Mouse (Mus musculus): ENCODE measurements around the gene 4933402J07Rik.

Gene 4933402J07Rik

GRCm38 (mm10) chr8:87629656-87630055 is 66.0 kb downstream of the 4933402J07Rik start:
- DNase-seq: no peak

- DNase-seq: no peak
Observed at GRCm38 (mm10) chr8:87631776-87632175, 68.1 kb downstream of the 4933402J07Rik start.

- no peak for DNase-seq
Observed at GRCm38 (mm10) chr8:87636226-87636742, 72.6 kb downstream of the 4933402J07Rik start.
